Mouse (Mus musculus) lung, embryonic 16.5 days (tissue): ENCODE measurements at regions not wholly inside any gene's neighbourhood (a gene's known extent, or its start where the extent isn't known, plus 50 kb on each side); places are given as distances from the start of the nearest gene placed in this dataset.

ENCODE experiments used
- ATAC-seq: fragments of 200-750 bp; cut with Nextera tagmentation; 2 replicates; pipeline ENCODE4 v1.8.0; 2017; ENCODE audit warnings: low read depth, mild to moderate bottlenecking, moderate library complexity
- H3K27ac ChIP-seq: fragments of 300-500 bp; sonication (generic); 2 replicates; pipeline ENCODE4 v1.5.1; 2014; ENCODE audit warnings: mild to moderate bottlenecking, control low read depth, low read length
- H3K27me3 ChIP-seq: fragments of 300-500 bp; sonication (generic); 2 replicates; pipeline ENCODE4 v1.6.1; 2014; ENCODE audit warnings: low read depth, low read length, mixed read lengths; ENCODE audit not compliant: control insufficient read depth, insufficient read depth
- H3K36me3 ChIP-seq: fragments of 300-500 bp; sonication (generic); 2 replicates; pipeline ENCODE4 v1.6.1; 2014; ENCODE audit warnings: low read length; ENCODE audit not compliant: control insufficient read depth, insufficient read depth
- H3K4me1 ChIP-seq: fragments of 300-500 bp; sonication (generic); replicated peaks from 2 replicates; pipeline ENCODE4 v1.6.1; 2014; ENCODE audit warnings: low read length, mixed read lengths; ENCODE audit not compliant: control insufficient read depth, insufficient read depth
- H3K4me2 ChIP-seq: fragments of 300-500 bp; sonication (generic); 2 replicates; pipeline ENCODE4 v1.6.1; 2014; ENCODE audit warnings: low read depth, low read length, control low read depth
- H3K4me3 ChIP-seq: fragments of 300-500 bp; sonication (generic); 2 replicates; pipeline ENCODE4 v1.5.1; 2014; ENCODE audit warnings: mild to moderate bottlenecking, low read length, control low read depth
- H3K9ac ChIP-seq: fragments of 300-500 bp; sonication (generic); 2 replicates; pipeline ENCODE4 v1.6.1; 2014; ENCODE audit warnings: low read length, control low read depth
- H3K9me3 ChIP-seq: fragments of 300-500 bp; sonication (generic); 2 replicates; pipeline ENCODE4 v1.6.1; 2016; ENCODE audit warnings: low read length; ENCODE audit not compliant: control insufficient read depth
- WGBS: fragments of 180-500 bp; shearing (Covaris S2); extraction: QIAGEN DNeasy Blood & Tissue Kit; methylation state at CpG from one replicate; pipeline ENCODE4 v1.1.7; 2014; 5-methylcytosine and 5-hydroxymethylcytosine counted together

- Histone ChIP-seq H3K4me1 (no peaks in the 10 kb centered on the region), H3K36me3 (no peaks in the 10 kb centered on the region), H3K4me3 (no peak overlapping the region), H3K9me3 (no peaks in the 10 kb centered on the region), H3K27me3 (no peaks in the 10 kb centered on the region), H3K9ac (no peak overlapping the region), H3K4me2 (no peak overlapping the region), H3K27ac (no peak overlapping the region)
- WGBS = 84% methylated on average over 2 of the region's 2 CpGs
- ATAC-seq = no peak
Observed at GRCm38 (mm10) chr12:26654251-26654650, 185.2 kb downstream of the Cmpk2 start.

GRCm38 (mm10) chr12:26653781-26654180 lies 184.8 kb downstream of the Cmpk2 start:
- Histone ChIP-seq H3K4me3 (no peak overlapping the region), H3K9ac (no peak overlapping the region), H3K4me1 (no peaks in the 10 kb centered on the region), H3K27me3 (no peaks in the 10 kb centered on the region), H3K4me2 (no peak overlapping the region), H3K9me3 (no peaks in the 10 kb centered on the region), H3K36me3 (no peaks in the 10 kb centered on the region), H3K27ac (no peak overlapping the region)
- no peak for ATAC-seq
- 51% methylated on average over 6 of the region's 6 CpGs for WGBS

GRCm38 (mm10) chr12:26646141-26646540 lies 177.1 kb downstream of the Cmpk2 start:
- no peak for ATAC-seq
- Histone ChIP-seq H3K36me3 (no peaks in the 10 kb centered on the region), H3K27ac (no peak overlapping the region), H3K9me3 (no peaks in the 10 kb centered on the region), H3K4me2 (no peak overlapping the region), H3K9ac (no peak overlapping the region), H3K27me3 (no peaks in the 10 kb centered on the region), H3K4me1 (no peaks in the 10 kb centered on the region), H3K4me3 (no peak overlapping the region)

- WGBS = 34% methylated on average over 4 of the region's 4 CpGs
- ATAC-seq = peak; percentile 23; the same call in 1 of the 2 replicates
- no peak overlapping the region for H3K4me2 ChIP-seq
- no peaks in the 10 kb centered on the region for H3K27me3 ChIP-seq
- no peaks in the 10 kb centered on the region for H3K4me1 ChIP-seq
- no peaks in the 10 kb centered on the region for H3K36me3 ChIP-seq
- H3K9ac ChIP-seq = no peak overlapping the region
- no peaks in the 10 kb centered on the region for H3K9me3 ChIP-seq
- no peak overlapping the region for H3K27ac ChIP-seq
- H3K4me3 ChIP-seq = no peak overlapping the region
Observed at GRCm38 (mm10) chr12:26635665-26636241, 166.7 kb downstream of the Cmpk2 start.

GRCm38 (mm10) chr12:26635253-26635652 lies 166.2 kb downstream of the Cmpk2 start:
- Histone ChIP-seq H3K4me1 (no peaks in the 10 kb centered on the region), H3K27me3 (no peaks in the 10 kb centered on the region), H3K9me3 (no peaks in the 10 kb centered on the region), H3K9ac (no peak overlapping the region), H3K4me2 (no peak overlapping the region), H3K27ac (no peak overlapping the region), H3K36me3 (no peaks in the 10 kb centered on the region), H3K4me3 (no peak overlapping the region)
- peak; percentile 45; the same call in 1 of the 2 replicates for ATAC-seq
- WGBS = 20% methylated on average over 3 of the region's 3 CpGs

GRCm38 (mm10) chr12:26631795-26632122 lies 162.8 kb downstream of the Cmpk2 start:
- no peaks in the 10 kb centered on the region for H3K27me3 ChIP-seq
- H3K27ac ChIP-seq = no peak overlapping the region
- no peak overlapping the region for H3K9ac ChIP-seq
- no peak overlapping the region for H3K4me2 ChIP-seq
- no peak overlapping the region for H3K4me3 ChIP-seq
- no peak for ATAC-seq
- no peaks in the 10 kb centered on the region for H3K36me3 ChIP-seq
- no peaks in the 10 kb centered on the region for H3K9me3 ChIP-seq
- no peaks in the 10 kb centered on the region for H3K4me1 ChIP-seq
- 26% methylated on average over 1 of the region's 1 CpGs for WGBS

GRCm38 (mm10) chr12:26631111-26631794 lies 162.2 kb downstream of the Cmpk2 start:
- H3K9ac ChIP-seq = no peak overlapping the region
- H3K9me3 ChIP-seq = no peaks in the 10 kb centered on the region
- no peak for ATAC-seq
- H3K27ac ChIP-seq = no peak overlapping the region
- no peak overlapping the region for H3K4me3 ChIP-seq
- no peak overlapping the region for H3K4me2 ChIP-seq
- WGBS = 36% methylated on average over 4 of the region's 4 CpGs
- H3K36me3 ChIP-seq = no peaks in the 10 kb centered on the region
- no peaks in the 10 kb centered on the region for H3K4me1 ChIP-seq
- no peaks in the 10 kb centered on the region for H3K27me3 ChIP-seq

- no peak overlapping the region for H3K9ac ChIP-seq
- no peaks in the 10 kb centered on the region for H3K9me3 ChIP-seq
- no peaks in the 10 kb centered on the region for H3K4me1 ChIP-seq
- H3K27ac ChIP-seq = no peak overlapping the region
- H3K36me3 ChIP-seq = no peaks in the 10 kb centered on the region
- H3K4me3 ChIP-seq = no peak overlapping the region
- WGBS = 55% methylated on average over 12 of the region's 12 CpGs
- no peaks in the 10 kb centered on the region for H3K27me3 ChIP-seq
- no peak overlapping the region for H3K4me2 ChIP-seq
- no peak for ATAC-seq
Observed at GRCm38 (mm10) chr12:26621135-26621932, 152.3 kb downstream of the Cmpk2 start.

- no peak for ATAC-seq
- H3K4me3 ChIP-seq = no peak overlapping the region
- WGBS = 59% methylated on average over 8 of the region's 8 CpGs
- H3K4me2 ChIP-seq = no peak overlapping the region
- H3K27ac ChIP-seq = no peak overlapping the region
- no peak overlapping the region for H3K9ac ChIP-seq
- H3K4me1 ChIP-seq = no peaks in the 10 kb centered on the region
- H3K9me3 ChIP-seq = no peaks in the 10 kb centered on the region
- H3K27me3 ChIP-seq = no peaks in the 10 kb centered on the region
- no peaks in the 10 kb centered on the region for H3K36me3 ChIP-seq
Observed at GRCm38 (mm10) chr12:26620501-26621134, 151.6 kb downstream of the Cmpk2 start.
